Mouse (Mus musculus): ENCODE measurements around the gene Usp13.

Gene Usp13

DNA sequence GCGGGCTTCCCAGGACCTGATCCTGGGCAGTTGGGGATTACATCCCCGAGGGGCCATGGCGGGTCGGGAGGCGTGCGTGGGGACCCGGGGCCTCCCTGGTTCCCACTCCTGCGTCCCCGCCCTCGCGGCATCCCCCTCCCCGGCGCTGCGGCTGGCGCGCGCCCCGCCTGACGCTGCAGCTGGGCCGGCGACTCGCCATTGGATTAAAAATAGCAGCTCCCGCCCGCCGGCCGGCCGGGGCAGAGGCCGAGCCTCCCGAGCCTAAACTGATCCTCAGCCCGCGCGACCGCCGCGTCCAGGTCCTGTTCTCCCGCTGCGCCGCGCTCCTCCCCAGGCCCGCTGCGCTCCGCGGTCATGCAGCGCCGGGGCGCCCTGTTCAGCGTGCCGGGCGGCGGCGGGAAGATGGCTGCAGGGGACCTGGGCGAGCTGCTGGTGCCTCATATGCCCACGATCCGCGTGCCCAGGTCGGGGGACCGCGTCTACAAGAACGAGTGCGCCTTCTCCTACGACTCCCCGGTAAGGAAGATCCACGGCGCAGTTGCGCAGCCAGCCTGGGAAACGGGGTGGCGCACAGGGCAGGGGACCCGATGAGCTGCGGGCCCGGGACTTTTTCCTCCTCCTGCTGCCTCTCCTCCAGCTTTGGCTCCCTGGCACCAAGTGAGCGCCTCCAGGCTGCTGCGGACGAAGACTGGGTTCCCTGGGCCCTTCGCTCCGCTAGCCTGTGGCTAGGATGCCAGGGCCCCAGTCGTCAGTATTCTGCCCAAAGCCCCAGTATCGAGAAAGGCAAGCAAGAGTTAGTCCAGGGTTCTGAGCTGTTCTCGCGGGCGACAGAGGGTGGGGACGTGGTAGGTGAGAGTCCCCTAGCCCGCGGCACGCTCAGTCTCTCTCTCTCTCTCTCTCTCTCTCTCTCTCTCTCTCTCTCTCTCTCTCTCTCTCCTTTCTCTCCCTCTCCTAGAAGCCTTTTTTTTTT, at the start of gene Usp13:
Gene Usp13, plus strand, starts transcription at position 190 of the 970 bp plus-strand sequence.
- DNase-seq (ENCODE audit: low read depth), result no peak

DNA sequence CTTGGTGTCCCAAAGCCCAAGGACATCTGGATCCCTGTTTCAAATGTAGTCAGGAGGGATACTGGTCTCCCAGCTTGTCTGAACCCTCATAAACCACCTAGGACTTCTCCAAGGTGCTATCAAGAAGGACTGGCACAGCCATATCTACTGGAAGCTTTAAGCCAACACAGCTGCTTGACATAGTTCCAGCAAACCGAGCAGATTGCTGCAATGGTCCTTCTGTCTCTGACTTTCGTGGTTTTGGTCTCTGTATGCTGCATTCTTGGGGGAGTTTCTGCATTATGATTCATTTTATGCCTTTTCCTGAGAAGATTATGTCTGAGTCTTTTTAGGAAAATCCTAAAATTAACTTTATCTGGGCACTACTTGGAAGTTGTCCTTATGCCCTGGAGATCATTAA, 46.6 kb upstream of the Usp13 start:
- no peak for DNase-seq (ENCODE audit: low read depth)

DNA sequence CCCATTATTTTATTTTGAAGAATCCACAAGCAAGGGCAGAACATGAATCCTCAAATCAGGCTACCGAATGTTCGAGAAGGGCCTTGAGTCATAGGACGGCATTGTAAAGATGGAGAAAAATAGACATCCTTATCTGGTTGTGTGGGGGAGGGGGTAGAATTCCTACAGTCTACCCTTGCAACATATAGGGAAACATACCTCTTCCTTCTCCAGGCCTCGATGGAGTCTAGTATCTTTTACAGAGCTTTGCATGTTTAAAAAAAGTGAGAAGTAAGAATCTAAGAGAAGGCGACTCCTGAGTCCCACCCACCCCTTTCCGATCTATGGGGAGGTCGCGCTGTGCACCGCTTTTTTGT, 367 bp upstream of the Usp13 start:
- no peak for DNase-seq (ENCODE audit: low read depth)

- no peak for DNase-seq (ENCODE audit: low read depth)
These were observed 1.1 kb downstream of the Usp13 start for GRCm38 (mm10) chr3:32818327-32818900.

GRCm38 (mm10) chr3:32822620-32823019, 5.3 kb downstream of the Usp13 start:
- no peak for DNase-seq (ENCODE audit: low read depth)

- no peak for DNase-seq (ENCODE audit: low read depth)
These were observed 7.6 kb downstream of the Usp13 start for GRCm38 (mm10) chr3:32824923-32825322.

- DNase-seq (ENCODE audit: low read depth), result no peak
These were observed 8.7 kb downstream of the Usp13 start for GRCm38 (mm10) chr3:32825964-32826479.

- DNase-seq (ENCODE audit: low read depth), result no peak
These were observed 9.4 kb downstream of the Usp13 start for GRCm38 (mm10) chr3:32826701-32827100.

GRCm38 (mm10) chr3:32833871-32834270, 16.5 kb downstream of the Usp13 start:
- no peak for DNase-seq (ENCODE audit: low read depth)

DNA sequence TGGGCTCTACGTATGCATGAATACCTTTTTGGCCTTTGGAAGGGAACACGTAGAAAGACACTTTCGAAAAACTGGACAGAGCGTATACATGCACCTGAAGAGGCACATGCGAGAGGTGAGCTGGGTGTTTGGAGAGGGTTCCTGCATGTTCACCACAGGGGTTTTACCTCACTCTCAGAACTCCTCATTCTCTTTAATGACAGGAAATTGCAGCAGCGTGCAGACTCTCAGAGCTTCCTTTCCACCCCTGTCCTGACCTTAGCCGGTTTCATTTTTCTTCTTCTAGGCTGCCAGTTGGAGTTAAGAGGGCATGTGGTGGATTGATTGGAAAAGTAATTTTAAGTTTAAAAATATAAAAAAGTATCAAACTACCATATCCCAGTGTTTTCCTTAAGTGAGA, 20.5 kb downstream of the Usp13 start:
- no peak for DNase-seq (ENCODE audit: low read depth)

DNA sequence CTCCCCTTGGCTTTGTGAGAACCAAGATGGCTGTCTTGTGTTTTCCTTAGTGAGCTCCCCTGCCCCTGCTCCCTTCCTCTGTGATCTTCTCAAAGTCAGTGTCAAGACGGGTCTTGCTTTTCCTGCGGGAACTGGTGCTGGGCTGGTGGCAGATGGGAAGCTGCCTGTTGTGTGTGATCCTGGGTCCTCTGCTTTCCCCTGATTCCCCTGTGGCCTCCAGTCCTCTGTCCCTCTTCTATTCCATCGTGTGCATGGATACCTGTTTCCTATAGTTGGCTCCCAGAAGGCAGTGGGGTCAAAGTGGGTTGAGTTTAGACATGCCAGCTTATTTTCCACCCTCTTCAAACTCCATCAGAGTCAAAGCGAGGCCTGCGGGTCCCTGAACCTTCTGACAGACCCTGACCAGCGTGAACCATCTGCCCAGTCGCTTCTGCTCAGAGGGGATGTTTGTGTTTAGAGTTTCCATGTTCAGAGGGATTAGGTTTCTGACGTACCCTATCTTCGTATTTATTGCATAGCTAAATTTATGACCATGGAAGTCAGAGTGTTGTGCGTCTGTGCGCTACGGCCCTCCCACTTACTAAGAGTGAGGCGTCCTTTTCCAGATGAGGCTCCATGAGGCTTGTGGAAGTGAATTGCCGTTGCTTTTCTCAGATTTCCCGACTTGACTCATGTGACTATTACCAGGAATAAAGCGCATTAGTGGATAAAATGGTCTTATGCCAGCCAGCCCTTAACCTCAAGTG, 39.2 kb downstream of the Usp13 start:
- no peak for DNase-seq (ENCODE audit: low read depth)

- DNase-seq (ENCODE audit: low read depth), result no peak
These were observed 53.7 kb downstream of the Usp13 start for GRCm38 (mm10) chr3:32871081-32871480.

DNA sequence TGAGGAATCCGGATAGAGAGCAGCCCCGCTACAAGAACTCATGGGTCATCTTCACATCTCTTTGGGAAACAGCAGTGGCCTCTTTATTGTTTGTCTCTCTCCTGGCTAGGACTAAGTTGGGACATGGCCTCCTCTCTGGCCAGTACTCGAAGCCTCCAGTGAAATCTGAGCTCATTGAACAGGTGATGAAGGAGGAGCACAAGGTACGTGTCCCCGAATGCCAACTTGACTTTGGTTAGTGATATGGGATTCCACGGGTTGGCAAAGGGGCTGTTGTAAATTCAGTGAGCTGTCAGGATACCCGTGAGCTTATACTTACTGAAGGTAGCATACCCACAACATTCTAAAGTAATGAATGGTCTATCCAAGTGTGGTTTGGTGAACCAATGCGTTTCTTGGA, 69.0 kb downstream of the Usp13 start:
- no peak for DNase-seq (ENCODE audit: low read depth)

DNA sequence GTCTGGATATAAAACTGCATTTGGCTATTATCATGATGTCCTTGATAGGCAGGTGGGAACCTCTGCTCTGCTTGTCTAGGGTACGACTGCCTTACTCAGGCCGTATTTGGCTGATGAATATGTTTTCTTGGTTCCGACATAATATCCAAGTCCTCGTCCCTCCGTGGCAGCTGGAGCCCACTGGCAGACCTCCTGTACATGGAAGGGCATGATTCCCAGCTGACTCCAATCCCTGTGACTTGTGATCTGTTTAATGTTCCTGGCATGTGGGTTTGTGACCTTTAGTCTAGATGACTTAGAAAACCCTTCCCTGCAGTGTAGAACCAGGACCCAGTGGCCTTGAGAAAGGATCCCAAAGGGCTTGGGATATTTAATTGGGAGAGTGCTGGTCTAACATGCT, 71.5 kb downstream of the Usp13 start:
- no peak for DNase-seq (ENCODE audit: low read depth)

GRCm38 (mm10) chr3:32890174-32890573, 72.8 kb downstream of the Usp13 start:
- no peak for DNase-seq (ENCODE audit: low read depth)

DNA sequence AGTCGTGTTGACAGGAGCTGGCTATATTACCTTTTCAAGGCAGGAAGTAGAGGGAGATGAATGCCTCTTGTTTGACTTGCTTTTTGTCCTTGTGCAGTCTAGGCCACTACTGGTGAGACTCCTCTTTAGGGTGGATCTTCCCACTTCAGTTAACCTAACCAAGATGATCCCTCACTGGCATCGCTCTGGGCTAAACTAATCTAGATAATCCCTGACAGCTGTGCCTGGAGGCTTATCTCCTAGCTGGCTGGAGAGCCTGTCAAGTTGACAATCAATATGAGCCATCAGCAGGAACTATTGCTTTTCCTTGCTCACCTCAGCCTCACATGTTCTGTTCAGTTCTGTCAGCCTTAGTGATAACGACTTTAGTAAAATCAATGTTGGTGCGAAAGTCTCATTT, 86.1 kb downstream of the Usp13 start:
- no peak for DNase-seq (ENCODE audit: low read depth)

DNA sequence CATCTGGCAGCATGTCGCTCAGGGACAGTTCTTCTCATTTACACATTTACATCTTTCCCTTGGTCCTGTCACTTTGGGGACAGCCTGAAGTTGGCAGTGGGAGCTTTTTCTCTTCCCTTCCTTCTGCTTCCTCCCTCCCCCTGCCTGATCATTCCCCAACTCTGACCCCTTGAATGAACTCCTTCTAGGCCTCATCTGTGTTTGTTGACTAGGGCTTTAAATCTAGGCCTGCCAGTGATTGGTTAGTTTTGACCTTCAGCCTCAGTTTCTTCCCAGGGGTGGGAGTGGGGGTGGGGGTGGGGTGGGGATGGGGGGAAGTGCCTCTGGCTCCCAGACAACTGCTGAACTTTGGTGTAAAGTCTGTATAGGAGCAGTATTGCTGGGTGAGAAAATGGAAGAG, 87.3 kb downstream of the Usp13 start:
- DNase-seq (ENCODE audit: low read depth), result no peak

- DNase-seq (ENCODE audit: low read depth), result no peak
These were observed 88.8 kb downstream of the Usp13 start for GRCm38 (mm10) chr3:32905850-32906779.

- DNase-seq (ENCODE audit: low read depth), result no peak
These were observed 91.1 kb downstream of the Usp13 start for GRCm38 (mm10) chr3:32908400-32908799.

- DNase-seq (ENCODE audit: low read depth), result no peak
These were observed 92.8 kb downstream of the Usp13 start for GRCm38 (mm10) chr3:32910071-32910551.

DNA sequence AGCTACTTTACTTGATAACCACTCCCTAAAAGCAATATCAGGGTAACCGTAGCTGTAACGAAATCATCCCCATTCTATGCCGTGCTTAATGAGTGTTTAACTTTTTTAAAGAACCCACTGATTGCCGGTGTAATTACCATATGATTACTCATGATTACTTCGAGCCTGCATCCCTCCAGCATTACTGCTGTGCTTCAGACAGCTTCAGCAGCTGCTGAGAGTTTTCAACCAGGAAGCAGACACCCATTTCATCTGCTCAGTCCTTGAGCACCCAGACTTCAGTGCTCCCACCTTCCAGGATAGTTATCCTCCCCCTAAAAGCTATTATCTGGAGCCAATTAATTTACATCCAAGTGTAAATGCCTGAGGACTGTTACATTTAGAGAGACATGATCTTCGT, 106.8 kb downstream of the Usp13 start:
- no peak for DNase-seq (ENCODE audit: low read depth)

Measured in c-Kit-positive CD71-negative TER-119-negative erythroid progenitor cells, embryonic 14.5 days (primary cell).